Mouse (Mus musculus) stomach, embryonic 14.5 days (tissue): Measurements from ENCODE around the gene Mgat1. TPM values are rescaled to one million over a fixed set of nuclear protein-coding genes. Genes with fewer than 3 reads are reported as not detected.

Experiments
- ATAC-seq: fragments of 200-750 bp; cut with Nextera tagmentation; 2 replicates; pipeline ENCODE4 v1.8.0; 2017; ENCODE audit warnings: low read depth, moderate TSS enrichment; ENCODE audit not compliant: insufficient number of reproducible peaks, insufficient read depth, low FRiP score
- H3K27ac ChIP-seq: fragments of 300-500 bp; sonication (generic); 2 replicates; pipeline ENCODE4 v1.5.1; 2014; ENCODE audit warnings: mild to moderate bottlenecking, low read length, moderate library complexity, mixed read lengths
- H3K27me3 ChIP-seq: fragments of 300-500 bp; sonication (generic); 2 replicates; pipeline ENCODE4 v1.6.1; 2014; ENCODE audit warnings: low read length, control low read depth, mixed read lengths; ENCODE audit not compliant: control insufficient read depth, insufficient read depth
- H3K36me3 ChIP-seq: fragments of 300-500 bp; sonication (generic); 2 replicates; pipeline ENCODE4 v1.6.1; 2014; ENCODE audit warnings: mild to moderate bottlenecking, control low read depth, low read length, moderate library complexity, mixed read lengths; ENCODE audit not compliant: control insufficient read depth, insufficient read depth
- H3K4me1 ChIP-seq: fragments of 300-500 bp; sonication (generic); 2 replicates; pipeline ENCODE4 v1.6.1; 2014; ENCODE audit warnings: low read length, control low read depth, mixed read lengths; ENCODE audit not compliant: control insufficient read depth, insufficient read depth
- H3K4me2 ChIP-seq: fragments of 300-500 bp; sonication (generic); replicated peaks from 2 replicates; pipeline ENCODE4 v1.6.1; 2014; ENCODE audit warnings: low read depth, low read length, control low read depth
- H3K4me3 ChIP-seq: fragments of 300-500 bp; sonication (generic); 2 replicates; pipeline ENCODE4 v1.5.1; 2014; ENCODE audit warnings: low read depth, low read length, control low read depth
- H3K9ac ChIP-seq: fragments of 300-500 bp; sonication (generic); replicated peaks from 2 replicates; pipeline ENCODE4 v1.6.1; 2014; ENCODE audit warnings: low read depth, mild to moderate bottlenecking, control low read depth, low read length, moderate library complexity, mixed read lengths
- H3K9me3 ChIP-seq: fragments of 300-500 bp; sonication (generic); 2 replicates; pipeline ENCODE4 v1.6.1; 2016; ENCODE audit warnings: low read depth, low read length, control low read depth; ENCODE audit not compliant: control insufficient read depth
- WGBS: fragments of 180-500 bp; shearing (Covaris S2); extraction: QIAGEN DNeasy Blood & Tissue Kit; methylation state at CpG from one replicate; pipeline ENCODE4 v1.1.7; 2014; 5-methylcytosine and 5-hydroxymethylcytosine counted together
- polyA plus RNA-seq: library from polyadenylated mRNA; unstranded; fragments of >200 nt; fragmentation: Nextera tagmentation; extraction: Ambion mirVana; gene quantifications from 2 replicates; pipeline ENCODE4 v1.2.1, GENCODE M21; 2014

Mgat1 gene
- polyA plus RNA-seq, 1 experiment from 2014 or later = 55.0 TPM

- no peaks in the 10 kb centered on the region for H3K9me3 ChIP-seq
- no peaks in the 10 kb centered on the region for H3K27me3 ChIP-seq
- peaks cover 10% of the 10 kb centered on the region; the same call in 1 of the 2 replicates for H3K36me3 ChIP-seq
- peak overlapping the region; percentile 47 for H3K4me2 ChIP-seq
- peaks cover 36% of the 10 kb centered on the region for H3K4me1 ChIP-seq
- peak overlapping the region; percentile 96 for H3K27ac ChIP-seq
- H3K4me3 ChIP-seq = peak overlapping the region; percentile 74
- 2% methylated on average over 44 of the region's 45 CpGs for WGBS
- H3K9ac ChIP-seq = peak overlapping the region; percentile 79
- peak; percentile 97 for ATAC-seq
These were observed 6.7 kb downstream of the Mgat1 start for GRCm38 (mm10) chr11:49250422-49251379.

GRCm38 (mm10) chr11:49251380-49251761, 7.4 kb downstream of the Mgat1 start:
- peak overlapping the region; percentile 79; the same call in 1 of the 2 replicates for H3K9ac ChIP-seq
- peaks cover 36% of the 10 kb centered on the region for H3K4me1 ChIP-seq
- peaks cover 10% of the 10 kb centered on the region; the same call in 1 of the 2 replicates for H3K36me3 ChIP-seq
- peak overlapping the region; percentile 47 for H3K4me2 ChIP-seq
- no peaks in the 10 kb centered on the region for H3K27me3 ChIP-seq
- peak overlapping the region; percentile 74 for H3K4me3 ChIP-seq
- 56% methylated on average over 7 of the region's 7 CpGs for WGBS
- H3K27ac ChIP-seq = no peak overlapping the region
- no peaks in the 10 kb centered on the region for H3K9me3 ChIP-seq
- ATAC-seq = no peak

- Histone ChIP-seq H3K4me3 (no peak overlapping the region; the same call in 1 of the 2 replicates), H3K27me3 (no peaks in the 10 kb centered on the region), H3K4me1 (peaks cover 33% of the 10 kb centered on the region), H3K36me3 (peaks cover 10% of the 10 kb centered on the region; the same call in 1 of the 2 replicates), H3K9me3 (no peaks in the 10 kb centered on the region), H3K9ac (no peak overlapping the region), H3K27ac (no peak overlapping the region), H3K4me2 (peak overlapping the region; percentile 47; the same call in 1 of the 2 replicates)
- no peak for ATAC-seq
- 91% methylated on average over 5 of the region's 5 CpGs for WGBS
These were observed 8.1 kb downstream of the Mgat1 start for GRCm38 (mm10) chr11:49252048-49252447.

- Histone ChIP-seq H3K9me3 (no peaks in the 10 kb centered on the region), H3K4me3 (no peak overlapping the region), H3K27ac (no peak overlapping the region), H3K9ac (no peak overlapping the region), H3K27me3 (no peaks in the 10 kb centered on the region), H3K4me1 (peaks cover 29% of the 10 kb centered on the region), H3K4me2 (no peak overlapping the region), H3K36me3 (peaks cover 10% of the 10 kb centered on the region; the same call in 1 of the 2 replicates)
- 88% methylated on average over 6 of the region's 6 CpGs for WGBS
- ATAC-seq = no peak
These were observed 9.0 kb downstream of the Mgat1 start for GRCm38 (mm10) chr11:49253035-49253434.

- no peaks in the 10 kb centered on the region for H3K4me1 ChIP-seq
- no peak overlapping the region for H3K9ac ChIP-seq
- H3K9me3 ChIP-seq = no peaks in the 10 kb centered on the region
- no peaks in the 10 kb centered on the region for H3K27me3 ChIP-seq
- H3K4me2 ChIP-seq = no peak overlapping the region
- ATAC-seq = no peak
- H3K36me3 ChIP-seq = peaks cover 32% of the 10 kb centered on the region
- no peak overlapping the region for H3K27ac ChIP-seq
- no peak overlapping the region for H3K4me3 ChIP-seq
- 60% methylated on average over 2 of the region's 2 CpGs for WGBS
These were observed 15.3 kb downstream of the Mgat1 start for GRCm38 (mm10) chr11:49259296-49259695.

- H3K4me1 ChIP-seq = no peaks in the 10 kb centered on the region
- ATAC-seq = no peak
- H3K36me3 ChIP-seq = peaks cover 31% of the 10 kb centered on the region
- no peak overlapping the region for H3K9ac ChIP-seq
- no peak overlapping the region for H3K27ac ChIP-seq
- H3K27me3 ChIP-seq = no peaks in the 10 kb centered on the region
- WGBS = 58% methylated on average over 1 of the region's 1 CpGs
- H3K9me3 ChIP-seq = no peaks in the 10 kb centered on the region
- no peak overlapping the region for H3K4me3 ChIP-seq
- no peak overlapping the region for H3K4me2 ChIP-seq
These were observed 15.8 kb downstream of the Mgat1 start for GRCm38 (mm10) chr11:49259829-49260228.

- Histone ChIP-seq H3K36me3 (peaks cover 28% of the 10 kb centered on the region), H3K4me3 (no peak overlapping the region), H3K9ac (no peak overlapping the region), H3K27ac (no peak overlapping the region), H3K9me3 (no peaks in the 10 kb centered on the region), H3K4me2 (no peak overlapping the region), H3K4me1 (no peaks in the 10 kb centered on the region), H3K27me3 (no peaks in the 10 kb centered on the region)
- ATAC-seq = no peak
- WGBS = 90% methylated on average over 21 of the region's 21 CpGs
These were observed 16.8 kb downstream of the Mgat1 start for GRCm38 (mm10) chr11:49260598-49261312.

- no peaks in the 10 kb centered on the region for H3K27me3 ChIP-seq
- peaks cover 28% of the 10 kb centered on the region for H3K36me3 ChIP-seq
- H3K9me3 ChIP-seq = no peaks in the 10 kb centered on the region
- H3K4me2 ChIP-seq = no peak overlapping the region
- no peak overlapping the region for H3K4me3 ChIP-seq
- WGBS = 95% methylated on average over 14 of the region's 14 CpGs
- no peak for ATAC-seq
- no peak overlapping the region for H3K9ac ChIP-seq
- no peaks in the 10 kb centered on the region for H3K4me1 ChIP-seq
- no peak overlapping the region for H3K27ac ChIP-seq
These were observed 17.4 kb downstream of the Mgat1 start for GRCm38 (mm10) chr11:49261313-49261855.
